Mouse (Mus musculus): ENCODE data around the gene Hist1h2ab. TPM values are rescaled to one million over a fixed set of nuclear protein-coding genes. Genes with fewer than 3 reads are reported as not detected.
"Not testable (repeated sequence)": the region's sequence is repeated elsewhere in the genome, so short reads cannot be mapped to it uniquely, and the experiment has no call there.

Gene Hist1h2ab
- polyA plus RNA-seq, 1 experiment: 17.9 TPM

GRCm38 (mm10) chr13:23760240-23760971 is 9.5 kb downstream of the Hist1h2ab start:
- peak; percentile 43 for TF ChIP-seq POLR2A (IDR thresholded peaks at IDR 0.05; ENCODE audit: insufficient read depth, low read length)
- no peak for TF ChIP-seq EP300 (IDR thresholded peaks at IDR 0.05; ENCODE audit: insufficient read depth, low read depth, low read length)
- H3K9ac ChIP-seq (ENCODE audit: low read depth, poor library complexity, severe bottlenecking): peak overlapping the region; percentile 99
- H3K36me3 ChIP-seq (ENCODE audit: control insufficient read depth, insufficient read depth, low read length, poor library complexity, severe bottlenecking): no peaks in the 10 kb centered on the region
- H3K27me3 ChIP-seq (ENCODE audit: control insufficient read depth, insufficient read depth, low read length, poor library complexity, severe bottlenecking): no peaks in the 10 kb centered on the region
- no peaks in the 10 kb centered on the region for H3K9me3 ChIP-seq (replicated peaks; ENCODE audit: control insufficient read depth, insufficient read depth, low read length, poor library complexity, severe bottlenecking)
- no peaks in the 10 kb centered on the region for H3K4me1 ChIP-seq (ENCODE audit: control insufficient read depth, insufficient read depth, low read length)
- H3K4me3 ChIP-seq (ENCODE audit: low read depth, low read length): peak overlapping the region; percentile 66
- peak overlapping the region; percentile 99 for H3K27ac ChIP-seq (ENCODE audit: insufficient read depth, low read length)

GRCm38 (mm10) chr13:23760972-23761864 is 10.3 kb downstream of the Hist1h2ab start, which contains the start of gene Hist1h4a:
Gene Hist1h4a (minus strand): TSS chr13:23761230.
- H3K4me1 ChIP-seq (ENCODE audit: control insufficient read depth, insufficient read depth, low read length): no peaks in the 10 kb centered on the region
- H3K27ac ChIP-seq (ENCODE audit: insufficient read depth, low read length): peak within 1 kb of the TSS; percentile 99
- H3K27me3 ChIP-seq (ENCODE audit: control insufficient read depth, insufficient read depth, low read length, poor library complexity, severe bottlenecking): no peaks in the 10 kb centered on the region
- H3K4me3 ChIP-seq (ENCODE audit: low read depth, low read length): peak within 1 kb of the TSS; percentile 98
- no peaks in the 10 kb centered on the region for H3K36me3 ChIP-seq (ENCODE audit: control insufficient read depth, insufficient read depth, low read length, poor library complexity, severe bottlenecking)
- peak within 1 kb of the TSS; percentile 99 for H3K9ac ChIP-seq (ENCODE audit: low read depth, poor library complexity, severe bottlenecking)
- no peaks in the 10 kb centered on the region for H3K9me3 ChIP-seq (replicated peaks; ENCODE audit: control insufficient read depth, insufficient read depth, low read length, poor library complexity, severe bottlenecking)
- TF ChIP-seq EP300 (IDR thresholded peaks at IDR 0.05; ENCODE audit: insufficient read depth, low read depth, low read length): peak; percentile 23; the same call in 1 of the 2 replicates
- no peak for TF ChIP-seq CTCF (IDR thresholded peaks at IDR 0.05; ENCODE audit: low read depth, low read length)
- peak; percentile 99 for TF ChIP-seq POLR2A (IDR thresholded peaks at IDR 0.05; ENCODE audit: insufficient read depth, low read length)

- H3K4me1 ChIP-seq (ENCODE audit: control insufficient read depth, insufficient read depth, low read length); H3K27me3 ChIP-seq (ENCODE audit: control insufficient read depth, insufficient read depth, low read length, poor library complexity, severe bottlenecking); H3K9me3 ChIP-seq (replicated peaks; ENCODE audit: control insufficient read depth, insufficient read depth, low read length, poor library complexity, severe bottlenecking); H3K36me3 ChIP-seq (ENCODE audit: control insufficient read depth, insufficient read depth, low read length, poor library complexity, severe bottlenecking): not testable (repeated sequence)
- Histone ChIP-seq H3K4me3 (ENCODE audit: low read depth, low read length) (peak within 1 kb of the TSS; percentile 98), H3K9ac (ENCODE audit: low read depth, poor library complexity, severe bottlenecking) (peak within 1 kb of the TSS; percentile 93), H3K27ac (ENCODE audit: insufficient read depth, low read length) (peak within 1 kb of the TSS; percentile 99)
- peak; percentile 96 for TF ChIP-seq POLR2A (IDR thresholded peaks at IDR 0.05; ENCODE audit: insufficient read depth, low read length)
These were observed 11.2 kb downstream of the Hist1h2ab start, which contains the start of gene Hist1h3a for GRCm38 (mm10) chr13:23761871-23762821. Gene Hist1h3a (minus strand): TSS chr13:23762386.

- Histone ChIP-seq H3K27me3 (ENCODE audit: control insufficient read depth, insufficient read depth, low read length, poor library complexity, severe bottlenecking) (no peaks in the 10 kb centered on the region), H3K4me1 (ENCODE audit: control insufficient read depth, insufficient read depth, low read length) (no peaks in the 10 kb centered on the region), H3K27ac (ENCODE audit: insufficient read depth, low read length) (peak overlapping the region; percentile 90), H3K36me3 (ENCODE audit: control insufficient read depth, insufficient read depth, low read length, poor library complexity, severe bottlenecking) (no peaks in the 10 kb centered on the region), H3K9me3 (replicated peaks; ENCODE audit: control insufficient read depth, insufficient read depth, low read length, poor library complexity, severe bottlenecking) (no peaks in the 10 kb centered on the region), H3K4me3 (ENCODE audit: low read depth, low read length) (peak overlapping the region; percentile 59), H3K9ac (ENCODE audit: low read depth, poor library complexity, severe bottlenecking) (peak overlapping the region; percentile 87)
- TF ChIP-seq EP300 (IDR thresholded peaks at IDR 0.05; ENCODE audit: insufficient read depth, low read depth, low read length) (no peak), CTCF (IDR thresholded peaks at IDR 0.05; ENCODE audit: low read depth, low read length) (no peak), POLR2A (IDR thresholded peaks at IDR 0.05; ENCODE audit: insufficient read depth, low read length) (no peak)
These were observed 12.3 kb downstream of the Hist1h2ab start for GRCm38 (mm10) chr13:23763242-23763585.

GRCm38 (mm10) chr13:23763586-23764323 is 12.8 kb downstream of the Hist1h2ab start, which contains the start of gene Hist1h1a:
Gene Hist1h1a (plus strand): TSS chr13:23763666.
- peak within 1 kb of the TSS; percentile 84 for H3K4me3 ChIP-seq (ENCODE audit: low read depth, low read length)
- H3K9me3 ChIP-seq (replicated peaks; ENCODE audit: control insufficient read depth, insufficient read depth, low read length, poor library complexity, severe bottlenecking): no peaks in the 10 kb centered on the region
- H3K36me3 ChIP-seq (ENCODE audit: control insufficient read depth, insufficient read depth, low read length, poor library complexity, severe bottlenecking): no peaks in the 10 kb centered on the region
- TF ChIP-seq CTCF (IDR thresholded peaks at IDR 0.05; ENCODE audit: low read depth, low read length): no peak
- peak; percentile 99 for TF ChIP-seq POLR2A (IDR thresholded peaks at IDR 0.05; ENCODE audit: insufficient read depth, low read length)
- TF ChIP-seq EP300 (IDR thresholded peaks at IDR 0.05; ENCODE audit: insufficient read depth, low read depth, low read length): no peak
- H3K27ac ChIP-seq (ENCODE audit: insufficient read depth, low read length): peak within 1 kb of the TSS; percentile 90
- no peaks in the 10 kb centered on the region for H3K4me1 ChIP-seq (ENCODE audit: control insufficient read depth, insufficient read depth, low read length)
- H3K9ac ChIP-seq (ENCODE audit: low read depth, poor library complexity, severe bottlenecking): peak within 1 kb of the TSS; percentile 97
- no peaks in the 10 kb centered on the region for H3K27me3 ChIP-seq (ENCODE audit: control insufficient read depth, insufficient read depth, low read length, poor library complexity, severe bottlenecking)

Data from ES-Bruce4 (cell line).